Mouse (Mus musculus) kidney, adult 2 months (tissue): ENCODE measurements around the gene Acsbg2.

Source experiments
- CTCF ChIP-seq: fragments of 200-500 bp; conservative IDR thresholded peaks from 2 replicates; pipeline ENCODE4 v1.5.1; 2011; ENCODE audit warnings: low read depth, mild to moderate bottlenecking, control low read depth, low read length, moderate library complexity, mixed read lengths; ENCODE audit not compliant: insufficient read depth, insufficient read length
- POLR2A ChIP-seq: fragments of 200-500 bp; IDR thresholded peaks from one replicate; pipeline ENCODE4 v1.6.1; 2011; ENCODE audit warnings: low read depth, low read length, control low read depth

GRCm38 (mm10) chr17:56793614-56794319, 80.5 kb downstream of the Acsbg2 start:
- no peak for TF ChIP-seq CTCF
- TF ChIP-seq POLR2A = no peak
